Mouse (Mus musculus): ENCODE data around the gene Ahr.

DNA sequence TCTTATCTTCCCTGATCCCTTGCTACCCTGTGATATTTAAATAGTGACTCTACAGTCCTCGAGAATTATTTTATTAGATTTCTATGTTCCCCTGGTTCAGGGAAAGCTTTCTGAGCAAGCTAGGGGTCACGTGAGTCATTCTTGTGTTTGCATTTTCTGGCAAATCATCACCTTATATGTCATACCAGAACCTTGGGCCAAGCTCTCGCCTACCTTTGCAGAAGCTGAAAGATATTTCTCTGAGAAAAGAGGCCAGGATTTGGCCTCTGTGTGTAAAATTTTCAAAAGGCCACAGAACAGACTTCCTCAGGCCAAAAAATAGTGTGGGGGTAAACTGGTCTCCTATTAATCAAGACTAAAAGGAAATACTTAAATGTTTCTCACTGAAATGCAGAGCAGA lies 19.2 kb downstream of the Ahr start:
- TF ChIP-seq CTCF (IDR thresholded peaks at IDR 0.05; ENCODE audit: borderline replicate concordance, insufficient read depth, low read depth, low read length), result no peak
- no peak for TF ChIP-seq POLR2A (IDR thresholded peaks at IDR 0.05; ENCODE audit: borderline replicate concordance, insufficient read depth, low read length)
